Mouse (Mus musculus) spleen, adult 2 months (tissue): ENCODE measurements at regions not wholly inside any gene's neighbourhood (a gene's known extent, or its start where the extent isn't known, plus 50 kb on each side); places are given as distances from the start of the nearest gene placed in this dataset.

Experiments used
- CTCF ChIP-seq: fragments of 200-500 bp; IDR thresholded peaks from 2 replicates; pipeline ENCODE4 v1.5.1; 2011; ENCODE audit warnings: mild to moderate bottlenecking, inconsistent platforms; ENCODE audit not compliant: insufficient read depth, insufficient read length, insufficient replicate concordance; ENCODE audit errors: extremely low read depth
- POLR2A ChIP-seq: fragments of 200-500 bp; IDR thresholded peaks from 2 replicates; pipeline ENCODE4 v1.6.1; 2011; ENCODE audit warnings: low read depth, low read length, inconsistent platforms

DNA sequence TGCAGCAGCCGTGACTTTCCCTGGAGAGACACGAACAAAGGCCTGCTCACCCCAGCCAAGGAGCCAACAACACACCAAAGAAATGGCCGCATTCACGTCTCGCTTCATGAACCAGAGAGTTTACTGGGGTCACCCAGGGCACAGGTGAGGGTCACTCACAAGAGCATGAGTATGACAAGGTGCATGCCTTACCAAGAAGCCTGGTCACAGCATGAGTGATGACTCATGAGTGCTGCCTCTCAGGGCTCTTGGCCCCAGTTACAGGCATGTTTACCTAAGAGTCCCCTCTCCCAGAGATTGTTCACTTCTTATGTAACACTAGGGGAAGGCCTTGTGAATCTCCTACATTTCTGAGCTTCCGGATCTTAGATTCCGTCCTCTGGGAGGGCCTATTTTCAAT, 236.6 kb upstream of the Zfp64 start:
- TF ChIP-seq CTCF (no peak), POLR2A (no peak)
